Mouse (Mus musculus): ENCODE measurements around the gene Xkr8. TPM values are rescaled to one million over a fixed set of nuclear protein-coding genes. Genes with fewer than 3 reads are reported as not detected.
A peak's percentile ranks its signal among the peaks of the same experiment; 100 is the strongest.

The Xkr8 gene
- polyA plus RNA-seq, 1 experiment from 2014 or later: 3.5 TPM

DNA sequence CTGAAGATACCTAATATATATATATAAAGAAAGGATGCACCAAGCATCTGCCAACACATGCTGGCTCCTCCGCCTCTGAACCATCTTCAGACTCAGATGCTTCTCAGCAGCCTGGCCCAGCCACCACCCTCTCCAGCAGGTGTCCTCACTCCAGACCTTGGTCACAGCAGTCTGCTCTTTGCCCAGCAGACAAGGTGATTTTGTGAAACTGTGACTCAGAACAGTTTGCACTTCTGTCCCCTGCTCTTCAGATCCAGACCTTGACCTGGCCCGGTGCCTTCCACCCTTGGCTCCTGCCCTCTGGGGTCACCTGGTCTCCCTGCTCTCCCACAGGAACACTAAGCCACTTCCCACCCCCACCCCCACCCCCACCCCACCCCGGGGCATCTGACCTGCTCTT is 3.5 kb upstream of the Xkr8 start:
- Histone ChIP-seq H3K27me3 (no peaks in the 10 kb centered on the region), H3K4me1 (replicated peaks) (peaks cover 42% of the 10 kb centered on the region), H3K9me3 (replicated peaks) (no peaks in the 10 kb centered on the region), H3K27ac (peak overlapping the region; percentile 18; the same call in 1 of the 2 replicates), H3K4me2 (no peak overlapping the region), H3K36me3 (no peaks in the 10 kb centered on the region), H3K9ac (no peak overlapping the region), H3K4me3 (replicated peaks) (no peak overlapping the region)
- DNase-seq (no peak), ATAC-seq (ENCODE audit: low read depth) (no peak; the same call in 1 of the 2 replicates)
- 49% methylated on average over 3 of the region's 3 CpGs for whole genome bisulfite sequencing (ENCODE audit: insufficient replicate concordance)

- Histone ChIP-seq H3K36me3 (no peaks in the 10 kb centered on the region), H3K4me2 (no peak overlapping the region), H3K27ac (no peak overlapping the region), H3K9ac (no peak overlapping the region), H3K9me3 (replicated peaks) (no peaks in the 10 kb centered on the region), H3K4me1 (replicated peaks) (peaks cover 42% of the 10 kb centered on the region), H3K27me3 (no peaks in the 10 kb centered on the region), H3K4me3 (replicated peaks) (no peak overlapping the region)
- WGBS (ENCODE audit: insufficient replicate concordance): 51% methylated on average over 2 of the region's 2 CpGs
- ATAC-seq (ENCODE audit: low read depth) (no peak), DNase-seq (no peak)
These were observed 3.0 kb upstream of the Xkr8 start for GRCm38 (mm10) chr4:132735389-132735788.

DNA sequence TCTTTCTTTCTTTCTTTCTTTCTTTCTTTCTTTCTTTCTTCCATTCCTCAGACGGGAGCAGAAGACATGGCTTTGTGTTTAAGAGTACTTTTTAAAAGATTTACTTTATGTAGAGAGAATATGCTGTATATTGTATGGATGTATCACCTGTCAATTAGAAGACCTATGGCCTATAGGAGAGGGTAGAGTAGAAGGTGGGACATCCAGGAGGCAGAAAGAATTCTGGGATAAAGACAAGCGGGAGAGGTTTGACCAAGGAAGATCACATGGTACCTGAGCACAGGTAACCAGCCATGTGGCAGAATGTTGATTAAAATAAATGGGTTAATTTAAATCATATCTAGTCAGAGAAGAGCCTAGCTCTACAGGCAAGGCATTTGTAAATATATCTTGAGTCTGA is 2.4 kb upstream of the Xkr8 start:
- 72% methylated on average over 2 of the region's 2 CpGs for WGBS (ENCODE audit: insufficient replicate concordance)
- no peak overlapping the region for H3K27ac ChIP-seq
- H3K9ac ChIP-seq: no peak overlapping the region
- no peaks in the 10 kb centered on the region for H3K27me3 ChIP-seq
- no peaks in the 10 kb centered on the region for H3K9me3 ChIP-seq (replicated peaks)
- H3K4me2 ChIP-seq: no peak overlapping the region
- no peaks in the 10 kb centered on the region for H3K36me3 ChIP-seq
- no peak overlapping the region for H3K4me3 ChIP-seq (replicated peaks)
- DNase-seq (no peak), ATAC-seq (ENCODE audit: low read depth) (no peak)
- peaks cover 42% of the 10 kb centered on the region for H3K4me1 ChIP-seq (replicated peaks)

GRCm38 (mm10) chr4:132733071-132733770 is 875 bp upstream of the Xkr8 start:
- no peak for DNase-seq
- peaks cover 43% of the 10 kb centered on the region for H3K4me1 ChIP-seq (replicated peaks)
- 84% methylated on average over 25 of the region's 25 CpGs for WGBS (ENCODE audit: insufficient replicate concordance)
- H3K4me2 ChIP-seq: 0 out of 2 replicates have a peak overlapping the region, but pooled peaks have one; percentile 91
- peaks cover under 1% of the 10 kb centered on the region; the same call in 1 of the 2 replicates for H3K36me3 ChIP-seq
- no peak overlapping the region for H3K9ac ChIP-seq
- no peak overlapping the region for H3K4me3 ChIP-seq (replicated peaks)
- H3K27me3 ChIP-seq: no peaks in the 10 kb centered on the region
- H3K27ac ChIP-seq: no peak overlapping the region; the same call in 1 of the 2 replicates
- H3K9me3 ChIP-seq (replicated peaks): no peaks in the 10 kb centered on the region
- ATAC-seq (ENCODE audit: low read depth): no peak

- Histone ChIP-seq H3K27ac (no peak overlapping the region), H3K36me3 (peaks cover 3% of the 10 kb centered on the region; the same call in 1 of the 2 replicates), H3K9me3 (replicated peaks) (no peaks in the 10 kb centered on the region), H3K27me3 (no peaks in the 10 kb centered on the region), H3K4me2 (peak overlapping the region; percentile 91), H3K4me3 (replicated peaks) (peak overlapping the region; percentile 65), H3K9ac (peak overlapping the region; percentile 72), H3K4me1 (replicated peaks) (peaks cover 44% of the 10 kb centered on the region)
- ATAC-seq (ENCODE audit: low read depth) (no peak), DNase-seq (no peak)
- 31% methylated on average over 12 of the region's 12 CpGs for WGBS (ENCODE audit: insufficient replicate concordance)
These were observed 730 bp downstream of the Xkr8 start for GRCm38 (mm10) chr4:132731616-132732015.

DNA sequence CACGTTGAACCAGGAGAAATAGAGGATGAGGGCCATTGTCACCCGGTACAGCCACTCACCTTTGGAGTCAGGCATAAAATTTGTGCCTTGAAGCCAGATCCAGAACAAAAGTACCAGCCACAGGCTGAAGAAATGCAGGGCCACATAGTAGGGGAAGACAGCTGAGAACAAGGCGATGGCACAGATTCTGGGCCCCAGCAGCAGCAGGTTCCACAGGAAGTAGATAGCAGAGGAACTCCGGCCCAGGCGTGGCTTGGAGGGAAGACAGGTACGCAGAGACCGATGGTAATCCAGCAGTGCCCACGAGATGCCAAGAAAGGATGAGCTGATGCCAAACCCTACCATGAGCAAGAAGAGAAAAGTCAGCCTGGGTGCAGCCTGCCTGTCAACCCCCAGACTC is 4.1 kb downstream of the Xkr8 start:
- Histone ChIP-seq H3K27me3 (no peaks in the 10 kb centered on the region), H3K9me3 (replicated peaks) (no peaks in the 10 kb centered on the region), H3K4me1 (replicated peaks) (peaks cover 23% of the 10 kb centered on the region), H3K27ac (no peak overlapping the region), H3K4me3 (replicated peaks) (no peak overlapping the region), H3K4me2 (no peak overlapping the region), H3K9ac (no peak overlapping the region), H3K36me3 (peaks cover 10% of the 10 kb centered on the region)
- 42% methylated on average over 8 of the region's 8 CpGs for WGBS (ENCODE audit: insufficient replicate concordance)
- ATAC-seq (ENCODE audit: low read depth): no peak
- DNase-seq: no peak

DNA sequence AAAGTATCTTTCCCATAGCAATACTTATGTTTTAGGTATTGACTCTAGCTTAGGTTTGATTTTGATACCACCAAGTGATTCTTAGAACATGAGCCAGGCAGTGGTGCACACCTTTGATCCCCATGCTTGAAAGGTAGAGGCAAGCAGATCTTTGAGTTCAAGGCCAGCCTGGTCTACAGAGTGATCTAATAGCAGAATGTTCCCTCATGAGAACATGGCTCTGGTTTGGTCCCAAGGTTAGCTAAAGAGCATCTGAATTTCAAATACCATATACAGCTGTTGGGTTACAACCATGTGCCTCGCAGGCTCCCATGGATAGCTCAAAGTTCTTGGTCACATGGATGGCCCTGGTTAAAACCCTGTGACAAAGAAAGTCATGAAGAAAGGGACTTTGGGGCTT is 14.1 kb downstream of the Xkr8 start:
- no peak for DNase-seq
- Histone ChIP-seq H3K36me3 (peaks cover 66% of the 10 kb centered on the region), H3K27ac (no peak overlapping the region), H3K9me3 (replicated peaks) (no peaks in the 10 kb centered on the region), H3K4me2 (no peak overlapping the region), H3K4me3 (replicated peaks) (no peak overlapping the region), H3K4me1 (replicated peaks) (no peaks in the 10 kb centered on the region), H3K27me3 (no peaks in the 10 kb centered on the region), H3K9ac (no peak overlapping the region)
- no peak for ATAC-seq (ENCODE audit: low read depth)
- whole genome bisulfite sequencing (ENCODE audit: insufficient replicate concordance): 85% methylated on average over 1 of the region's 1 CpGs

DNA sequence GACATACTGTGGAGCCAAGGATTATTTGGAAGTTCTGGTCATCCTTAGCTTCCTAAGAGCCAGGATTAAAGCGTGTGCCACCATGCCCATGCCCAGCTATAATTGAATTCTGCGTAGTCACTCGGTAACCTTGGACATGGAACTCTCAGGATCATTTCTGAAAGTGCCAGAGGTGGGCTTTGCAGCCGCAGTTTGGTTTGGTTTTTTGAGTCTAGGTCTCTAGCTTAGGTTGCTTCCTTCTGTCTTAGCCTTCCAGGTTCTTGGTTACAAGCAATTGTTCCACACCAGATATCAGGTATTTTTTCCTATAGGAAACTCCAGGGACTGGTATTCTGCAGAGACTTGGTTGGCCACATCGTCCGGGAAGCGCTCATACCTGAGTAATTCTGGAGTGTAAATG is 19.2 kb downstream of the Xkr8 start:
- no peaks in the 10 kb centered on the region for H3K9me3 ChIP-seq (replicated peaks)
- ATAC-seq (ENCODE audit: low read depth) (no peak), DNase-seq (no peak)
- H3K9ac ChIP-seq: no peak overlapping the region
- WGBS (ENCODE audit: insufficient replicate concordance): 91% methylated on average over 7 of the region's 7 CpGs
- no peak overlapping the region for H3K4me3 ChIP-seq (replicated peaks)
- no peak overlapping the region for H3K27ac ChIP-seq
- peaks cover 67% of the 10 kb centered on the region for H3K36me3 ChIP-seq
- H3K4me2 ChIP-seq: no peak overlapping the region
- no peaks in the 10 kb centered on the region for H3K27me3 ChIP-seq
- H3K4me1 ChIP-seq (replicated peaks): no peaks in the 10 kb centered on the region

DNA sequence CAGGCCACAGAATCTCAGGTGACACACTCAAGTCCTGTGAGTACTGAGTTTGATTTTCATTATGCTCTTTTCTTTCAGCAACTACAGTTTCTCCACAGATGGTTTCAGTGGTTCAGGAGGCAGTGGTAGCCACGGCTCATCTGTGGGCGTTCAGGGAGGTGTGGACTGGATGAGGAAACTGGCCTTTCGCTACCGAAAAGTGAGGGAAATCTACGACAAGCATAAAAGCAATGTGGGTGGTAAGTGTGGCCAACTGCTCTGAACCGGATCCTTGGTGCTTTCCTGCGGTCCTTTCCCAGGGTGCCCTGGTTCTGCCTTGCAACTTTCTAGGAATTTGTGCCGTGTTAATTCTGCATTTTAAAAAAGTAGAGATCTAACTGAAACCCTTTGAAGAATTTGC is 25.5 kb downstream of the Xkr8 start:
- Histone ChIP-seq H3K27ac (no peak overlapping the region), H3K4me2 (no peak overlapping the region), H3K4me1 (replicated peaks) (no peaks in the 10 kb centered on the region), H3K27me3 (no peaks in the 10 kb centered on the region), H3K36me3 (peaks cover 82% of the 10 kb centered on the region), H3K9me3 (replicated peaks) (no peaks in the 10 kb centered on the region), H3K9ac (no peak overlapping the region), H3K4me3 (replicated peaks) (no peak overlapping the region)
- 89% methylated on average over 8 of the region's 8 CpGs for WGBS (ENCODE audit: insufficient replicate concordance)
- ATAC-seq (ENCODE audit: low read depth) (no peak), DNase-seq (no peak)

GRCm38 (mm10) chr4:132702076-132702475 is 30.3 kb downstream of the Xkr8 start:
- ATAC-seq (ENCODE audit: low read depth): no peak
- 93% methylated on average over 5 of the region's 5 CpGs for WGBS (ENCODE audit: insufficient replicate concordance)
- Histone ChIP-seq H3K27ac (no peak overlapping the region), H3K9ac (no peak overlapping the region), H3K9me3 (replicated peaks) (no peaks in the 10 kb centered on the region), H3K4me1 (replicated peaks) (no peaks in the 10 kb centered on the region), H3K36me3 (peaks cover 81% of the 10 kb centered on the region), H3K27me3 (no peaks in the 10 kb centered on the region), H3K4me2 (no peak overlapping the region), H3K4me3 (replicated peaks) (no peak overlapping the region)
- no peak for DNase-seq

GRCm38 (mm10) chr4:132693366-132693765 is 39.0 kb downstream of the Xkr8 start:
- no peak overlapping the region for H3K4me2 ChIP-seq
- peaks cover 72% of the 10 kb centered on the region for H3K36me3 ChIP-seq
- H3K27ac ChIP-seq: no peak overlapping the region
- no peak for DNase-seq
- H3K4me3 ChIP-seq (replicated peaks): no peak overlapping the region
- no peaks in the 10 kb centered on the region for H3K4me1 ChIP-seq (replicated peaks)
- ATAC-seq (ENCODE audit: low read depth): no peak
- H3K9ac ChIP-seq: no peak overlapping the region
- WGBS (ENCODE audit: insufficient replicate concordance): 74% methylated on average over 3 of the region's 3 CpGs
- no peaks in the 10 kb centered on the region for H3K9me3 ChIP-seq (replicated peaks)
- no peaks in the 10 kb centered on the region for H3K27me3 ChIP-seq

DNA sequence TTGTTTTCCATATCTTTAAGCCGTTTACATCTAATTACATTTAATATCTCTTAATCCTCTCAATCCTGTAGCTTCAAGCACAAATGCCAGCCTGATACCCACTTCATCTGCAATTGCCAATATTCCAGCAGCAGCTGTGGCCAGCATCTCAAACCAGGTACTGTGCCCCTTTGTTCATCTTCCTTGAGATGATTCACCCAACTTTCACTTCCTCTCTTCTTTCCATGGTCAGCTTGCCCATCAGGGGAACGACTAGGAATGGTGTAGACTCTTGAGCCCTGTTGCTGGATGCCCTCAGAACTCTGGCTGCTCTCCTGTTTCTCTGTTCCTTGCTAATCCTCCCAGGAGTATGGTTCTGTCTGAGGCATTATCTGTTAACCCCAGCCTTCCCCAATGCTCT is 42.7 kb downstream of the Xkr8 start:
- H3K27ac ChIP-seq: no peak overlapping the region
- H3K4me1 ChIP-seq (replicated peaks): no peaks in the 10 kb centered on the region
- ATAC-seq (ENCODE audit: low read depth) (no peak), DNase-seq (no peak)
- H3K9me3 ChIP-seq (replicated peaks): no peaks in the 10 kb centered on the region
- H3K27me3 ChIP-seq: no peaks in the 10 kb centered on the region
- no peak overlapping the region for H3K9ac ChIP-seq
- peaks cover 60% of the 10 kb centered on the region for H3K36me3 ChIP-seq
- WGBS (ENCODE audit: insufficient replicate concordance): 73% methylated on average over 2 of the region's 2 CpGs
- H3K4me3 ChIP-seq (replicated peaks): no peak overlapping the region
- H3K4me2 ChIP-seq: no peak overlapping the region
